Mouse (Mus musculus): ENCODE results near the gene Cfap58.

Gene Cfap58

DNA sequence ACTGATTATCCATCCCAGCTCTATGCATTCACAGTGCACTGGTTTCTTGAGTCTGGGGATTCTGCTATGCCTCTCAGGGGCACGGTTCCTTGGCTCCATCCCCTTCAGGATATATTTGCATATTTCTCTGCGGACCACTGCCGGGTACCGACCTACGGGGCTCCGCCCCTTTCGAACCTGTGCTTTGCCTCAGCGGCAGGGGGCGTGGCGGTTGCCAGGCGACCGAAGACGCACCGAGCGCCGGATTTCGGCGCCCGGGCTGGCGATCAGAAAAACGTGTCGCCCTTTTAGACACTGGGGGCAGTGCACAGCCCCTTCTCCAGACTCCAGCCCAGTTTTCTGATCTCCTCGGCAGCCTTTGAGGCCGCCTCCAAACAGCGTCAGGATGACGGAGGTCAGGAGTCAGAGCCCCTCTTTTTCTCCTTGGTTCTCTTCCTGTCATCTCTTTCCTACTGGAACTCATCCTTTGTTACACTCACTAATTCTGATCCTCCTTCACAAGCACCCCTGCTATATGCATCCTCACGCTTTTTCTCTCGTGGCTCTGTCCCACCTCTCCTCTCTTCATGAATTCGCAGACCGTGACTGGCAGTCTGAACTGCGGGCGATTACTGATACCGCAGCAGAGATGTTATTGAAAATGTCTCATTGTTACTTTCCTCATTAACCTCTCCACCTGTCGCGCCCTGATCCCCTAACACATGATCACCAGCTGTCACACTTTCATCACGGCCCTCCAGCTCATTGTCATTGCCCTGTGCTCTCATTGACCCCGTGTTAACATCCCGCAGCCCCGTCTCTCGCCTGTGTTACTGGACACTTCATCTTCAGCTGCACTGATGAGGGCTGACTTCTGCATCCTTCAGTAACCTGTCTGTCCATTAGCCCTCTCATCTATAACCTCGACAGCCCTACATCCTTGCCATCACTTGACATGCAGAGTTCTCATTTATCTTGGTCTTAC, at the start of gene Cfap58:
TSS of gene Cfap58 (plus strand) at position 233 of the 964 bp plus-strand sequence.
- DNase-seq (ENCODE audit: low read depth, low spot score): peak; percentile 86

DNA sequence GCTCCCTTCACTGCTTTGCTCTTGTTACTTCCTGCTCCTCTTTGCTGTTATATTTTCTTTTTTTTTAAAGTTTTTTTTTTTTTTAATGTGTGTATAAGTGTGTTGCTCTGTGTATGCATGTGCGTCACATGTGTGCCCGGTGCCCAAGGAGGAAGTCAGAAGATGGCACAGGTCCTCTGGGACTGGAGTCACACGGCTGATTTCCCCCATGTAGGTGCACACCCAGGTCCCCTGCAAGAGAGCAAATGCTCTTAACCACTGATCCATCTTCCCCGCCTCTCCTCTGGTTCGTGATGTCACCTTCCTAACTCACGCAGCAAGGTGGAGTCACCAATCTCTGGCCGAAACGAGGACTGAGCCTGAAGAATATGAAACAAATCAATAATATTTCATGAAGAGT, 49.4 kb upstream of the Cfap58 start:
- DNase-seq (ENCODE audit: low read depth, low spot score): no peak

DNA sequence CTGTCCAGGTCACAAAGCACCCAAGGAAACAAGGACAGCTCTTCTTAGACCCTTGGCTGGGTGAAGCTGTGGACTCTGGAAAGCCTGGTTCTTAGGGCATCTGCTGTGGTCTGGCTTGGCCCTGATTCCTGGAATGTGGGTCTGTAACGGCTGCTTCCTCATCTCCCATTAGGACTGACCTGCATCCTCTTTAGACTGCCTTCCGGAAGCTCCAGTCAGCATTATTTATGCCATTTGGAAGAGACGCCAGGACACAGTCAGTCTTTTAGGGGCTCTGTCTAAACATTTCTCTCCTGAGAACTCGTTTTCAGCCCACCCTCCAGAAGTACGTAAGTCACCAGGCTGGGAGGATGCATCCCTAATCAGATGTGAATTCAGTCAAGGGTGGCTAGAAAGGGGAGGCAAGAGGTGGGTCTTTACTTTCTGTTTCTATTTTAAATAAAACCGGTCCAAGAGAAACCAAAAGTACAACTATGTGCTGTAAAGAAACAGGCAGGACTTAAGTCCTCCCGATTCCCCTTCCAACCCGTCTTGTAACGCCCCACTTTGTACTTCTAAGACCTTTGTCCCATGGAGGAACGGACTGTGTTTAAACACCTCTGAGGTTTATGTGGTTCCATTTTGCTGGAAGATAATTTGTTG, 46.9 kb upstream of the Cfap58 start:
- no peak for DNase-seq (ENCODE audit: low read depth, low spot score)

DNA sequence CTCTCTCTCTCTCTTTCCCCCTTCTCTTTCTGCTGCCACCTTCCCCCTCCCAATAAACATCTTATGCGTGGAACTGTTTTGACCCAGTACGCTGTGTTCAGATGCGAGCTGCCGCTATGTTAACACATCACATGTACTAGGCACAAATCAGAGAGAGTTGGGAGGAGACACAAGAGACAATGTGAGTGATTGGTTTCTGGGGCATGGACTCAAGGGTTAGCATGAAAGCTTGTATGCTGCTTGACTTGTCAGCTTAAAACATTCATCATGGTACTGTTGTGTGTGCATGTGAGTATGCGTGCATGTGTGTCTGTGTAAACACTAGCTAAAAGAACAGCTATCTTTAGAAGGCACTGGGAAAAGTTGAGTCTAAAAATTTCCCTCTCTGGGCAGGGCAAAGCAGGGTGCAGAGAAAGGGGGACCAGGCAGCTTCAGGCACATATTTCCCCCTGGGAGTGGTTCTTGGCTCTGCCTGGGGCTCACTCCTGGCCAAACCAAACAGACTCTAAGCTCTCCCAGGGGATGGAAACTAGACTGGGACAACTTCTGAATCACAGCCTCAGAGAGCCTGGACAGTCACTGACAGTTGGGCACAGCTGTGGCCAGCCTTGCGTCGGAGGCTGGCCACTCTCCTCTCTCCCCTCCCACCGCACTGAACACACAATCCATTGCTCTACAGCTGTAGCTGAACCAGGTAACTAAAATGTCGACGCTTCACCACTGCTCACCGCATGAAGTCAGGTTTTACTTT, 45.7 kb upstream of the Cfap58 start:
- no peak for DNase-seq (ENCODE audit: low read depth, low spot score)

DNA sequence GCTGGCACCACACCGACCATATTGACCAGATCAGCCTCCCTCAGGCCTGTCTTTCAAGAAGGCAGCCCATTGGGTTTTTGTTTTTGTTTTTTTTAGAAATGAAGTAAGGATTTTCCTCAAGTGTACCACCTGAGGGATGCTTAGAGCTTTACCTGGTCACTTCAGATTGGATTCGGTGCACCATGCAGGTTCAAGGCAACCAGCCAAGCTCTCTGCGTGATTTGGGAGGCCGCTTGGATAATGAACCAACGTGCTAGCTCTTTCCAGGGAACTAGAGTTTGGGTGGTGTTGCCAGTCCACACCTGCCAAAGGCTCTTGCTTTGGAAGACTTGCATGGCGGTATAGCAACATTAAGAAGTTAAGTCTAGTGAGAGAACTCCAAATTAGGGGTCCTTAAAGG, 44.4 kb upstream of the Cfap58 start:
- DNase-seq (ENCODE audit: low read depth, low spot score): no peak

DNA sequence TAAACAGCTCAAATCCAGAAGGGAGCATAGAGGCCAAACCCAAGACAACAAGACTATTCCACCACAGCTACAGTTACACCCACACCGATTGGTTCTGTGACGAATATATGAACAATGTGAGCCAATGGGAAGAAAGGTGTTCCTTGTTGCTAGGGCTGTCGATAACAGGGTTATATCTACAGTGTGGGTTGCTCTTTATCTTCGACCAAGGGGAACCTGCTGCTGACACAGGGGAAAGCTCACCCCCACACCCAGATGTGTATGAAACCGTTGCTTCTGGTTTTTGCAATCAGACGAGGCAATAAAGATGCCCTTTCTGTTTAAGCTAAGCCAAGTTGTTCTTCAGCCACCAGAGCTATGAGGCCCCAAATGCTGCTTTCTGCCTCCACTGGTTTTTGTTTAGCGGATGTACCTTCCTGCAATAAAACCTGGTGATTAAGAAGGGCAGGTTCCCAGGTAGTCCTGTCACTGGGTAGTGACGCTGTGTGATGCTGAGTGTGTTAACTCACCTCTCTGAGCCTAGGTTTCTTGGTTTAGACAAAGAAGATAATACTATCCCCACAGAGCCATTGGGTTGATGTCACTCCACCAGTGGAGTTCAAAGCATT, 38.9 kb upstream of the Cfap58 start:
- no peak for DNase-seq (ENCODE audit: low read depth, low spot score)

DNA sequence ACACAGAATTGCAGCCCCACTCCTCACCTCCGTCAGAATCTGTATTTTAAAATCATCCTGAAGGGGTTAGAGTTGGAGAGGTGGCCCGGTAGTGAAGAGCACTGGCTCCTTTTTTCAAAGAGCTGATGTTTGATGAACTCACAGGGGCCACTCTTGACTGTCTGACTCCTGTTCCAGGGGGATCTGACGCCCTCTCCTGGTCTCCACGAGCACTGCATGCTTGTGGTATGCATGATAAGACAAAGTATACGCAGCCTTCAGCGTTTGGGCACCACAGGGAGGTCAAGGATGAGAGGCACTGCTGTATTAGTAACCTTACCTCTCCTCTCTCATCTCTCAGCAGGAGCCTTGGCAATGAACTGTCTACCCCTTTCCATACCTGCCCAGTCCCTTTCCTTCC, 37.5 kb upstream of the Cfap58 start:
- no peak for DNase-seq (ENCODE audit: low read depth, low spot score)

DNA sequence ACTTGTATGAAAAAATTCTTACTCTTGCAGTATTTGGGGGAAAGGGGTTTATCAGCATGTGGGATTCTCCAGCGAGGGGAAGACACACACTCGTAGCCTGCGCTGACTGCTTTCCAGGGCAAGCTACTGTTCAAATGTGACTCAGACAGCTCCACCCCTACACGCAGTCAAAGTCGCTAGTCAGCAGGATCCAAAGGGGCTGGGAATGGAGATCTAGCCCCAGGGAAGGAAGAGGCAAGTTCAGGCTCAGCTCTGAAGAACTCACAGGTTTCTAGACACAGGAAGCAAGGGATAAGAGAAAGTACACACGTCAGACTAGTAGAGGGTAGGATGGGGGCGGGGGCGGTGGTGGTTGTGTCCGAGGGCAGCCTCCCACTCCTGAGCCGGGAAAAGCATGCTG, 36.9 kb upstream of the Cfap58 start:
- DNase-seq (ENCODE audit: low read depth, low spot score): no peak

DNA sequence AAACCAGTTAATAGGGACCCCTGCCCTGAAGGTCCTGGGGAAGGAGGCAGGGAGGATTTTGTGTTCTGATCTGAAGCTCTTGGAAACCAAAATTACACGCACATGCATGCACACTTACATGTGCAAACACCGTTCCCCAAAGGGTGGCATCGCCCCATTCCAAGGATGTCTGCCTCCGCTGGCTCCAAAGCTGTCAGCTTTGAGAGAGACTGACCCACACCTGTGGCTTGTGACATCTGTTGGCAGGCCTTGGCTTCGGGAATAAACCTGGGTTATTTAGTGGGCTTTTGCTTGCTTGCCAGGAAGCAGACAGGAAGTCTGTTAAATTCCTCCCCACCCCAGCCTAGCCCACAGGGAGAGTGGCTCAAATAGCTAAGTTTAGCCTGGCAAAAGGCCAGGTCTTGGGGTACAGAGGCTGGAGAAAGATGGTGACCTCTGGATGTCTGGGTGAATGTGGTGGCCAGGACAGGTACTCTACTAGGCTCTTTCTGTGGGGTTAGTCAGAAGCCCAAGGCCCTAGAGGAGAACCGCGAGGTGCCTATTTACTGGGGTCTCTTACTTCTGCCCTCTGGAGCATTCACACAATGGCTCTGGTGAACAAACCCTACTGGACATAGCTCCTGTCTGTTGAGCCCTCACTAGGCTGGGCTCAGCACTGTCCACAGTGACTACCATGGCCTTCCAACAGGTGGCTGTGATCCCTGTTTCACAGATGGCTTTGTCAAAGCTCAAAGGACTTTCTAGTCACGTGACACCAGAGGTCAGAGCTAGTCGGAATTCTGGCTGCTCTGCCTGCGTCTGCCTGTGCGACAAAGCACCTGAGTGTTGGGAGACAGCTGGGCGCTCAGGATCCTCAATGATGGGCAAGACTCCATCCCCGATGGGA, 34.9 kb upstream of the Cfap58 start:
- DNase-seq (ENCODE audit: low read depth, low spot score): peak; percentile 50

DNA sequence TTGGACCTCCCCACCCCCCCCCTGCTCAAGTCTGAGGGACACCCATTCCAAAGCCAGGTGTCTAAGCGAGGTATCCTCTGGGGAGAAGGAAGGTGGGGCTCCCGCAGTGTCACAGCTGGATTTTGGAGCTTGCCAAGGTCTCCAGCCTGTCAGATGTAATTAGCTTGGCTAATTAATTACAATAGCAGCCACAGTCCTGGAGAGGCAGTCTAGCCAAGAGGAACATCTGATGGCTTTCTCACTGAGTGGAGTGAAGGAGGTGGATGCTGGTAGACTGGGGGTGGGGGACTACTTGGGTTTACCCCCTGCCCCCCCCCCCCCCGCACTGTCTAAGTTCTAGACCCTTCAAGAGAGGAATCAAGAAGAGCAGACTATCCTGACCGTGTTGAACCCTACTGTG, 33.8 kb upstream of the Cfap58 start:
- DNase-seq (ENCODE audit: low read depth, low spot score): no peak

DNA sequence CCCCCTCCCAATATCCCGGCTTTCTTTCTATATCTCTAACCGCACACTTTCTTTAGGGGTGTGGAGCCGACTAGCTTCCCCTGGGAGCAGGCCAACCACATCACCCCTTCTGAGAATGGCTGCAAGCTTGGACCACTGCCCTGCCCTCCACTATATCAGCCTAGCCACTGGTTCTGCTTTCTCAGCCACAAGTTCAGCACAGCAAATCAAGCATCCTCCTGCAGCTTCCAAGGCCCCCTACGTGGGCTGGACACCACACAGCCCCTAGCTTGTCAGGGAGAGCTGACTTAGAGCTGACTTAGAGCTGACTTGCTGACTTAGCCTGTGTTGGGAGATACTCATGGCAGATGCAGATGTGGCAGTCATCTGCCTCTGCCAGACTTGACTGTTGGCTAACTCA, 32.4 kb upstream of the Cfap58 start:
- DNase-seq (ENCODE audit: low read depth, low spot score): no peak

DNA sequence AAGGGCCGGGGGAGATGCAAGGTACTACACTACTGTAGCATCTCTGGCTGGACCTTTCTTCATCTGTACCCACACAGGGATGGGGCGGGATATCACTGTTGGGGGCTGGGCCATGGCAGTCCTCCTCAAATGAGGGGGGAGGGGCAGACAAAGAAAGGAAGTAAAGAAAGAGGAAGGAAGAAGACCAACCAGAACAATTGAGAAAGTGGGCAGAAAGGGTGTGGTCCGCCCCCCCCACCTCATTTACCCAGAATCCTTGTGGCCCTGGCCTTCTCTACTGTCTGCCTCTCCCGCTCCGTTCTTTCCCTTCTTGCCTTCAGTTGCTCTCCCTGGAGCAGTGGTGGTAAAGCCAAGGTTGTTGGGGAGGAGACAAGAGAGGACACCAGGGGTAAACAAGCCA, 31.9 kb upstream of the Cfap58 start:
- no peak for DNase-seq (ENCODE audit: low read depth, low spot score)

DNA sequence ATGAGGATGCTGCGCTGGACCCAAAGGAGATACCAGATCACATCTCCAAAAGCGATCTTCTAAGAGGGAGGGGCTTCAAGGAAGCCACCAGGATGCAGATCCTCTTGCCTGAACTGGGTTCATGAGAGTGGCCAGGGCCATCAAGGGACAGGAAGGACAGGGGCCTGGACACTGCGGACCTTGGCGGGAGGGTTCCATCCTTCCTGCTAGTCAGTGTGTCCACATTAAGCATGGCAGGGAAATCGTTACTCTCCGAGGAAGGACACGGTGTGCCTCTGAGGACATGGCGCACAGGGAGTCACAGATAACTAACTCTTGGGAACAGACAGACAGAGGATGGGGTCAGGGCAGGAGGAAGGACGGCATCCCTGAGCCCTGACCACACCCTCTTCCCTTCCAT, 29.9 kb upstream of the Cfap58 start:
- DNase-seq (ENCODE audit: low read depth, low spot score): no peak

DNA sequence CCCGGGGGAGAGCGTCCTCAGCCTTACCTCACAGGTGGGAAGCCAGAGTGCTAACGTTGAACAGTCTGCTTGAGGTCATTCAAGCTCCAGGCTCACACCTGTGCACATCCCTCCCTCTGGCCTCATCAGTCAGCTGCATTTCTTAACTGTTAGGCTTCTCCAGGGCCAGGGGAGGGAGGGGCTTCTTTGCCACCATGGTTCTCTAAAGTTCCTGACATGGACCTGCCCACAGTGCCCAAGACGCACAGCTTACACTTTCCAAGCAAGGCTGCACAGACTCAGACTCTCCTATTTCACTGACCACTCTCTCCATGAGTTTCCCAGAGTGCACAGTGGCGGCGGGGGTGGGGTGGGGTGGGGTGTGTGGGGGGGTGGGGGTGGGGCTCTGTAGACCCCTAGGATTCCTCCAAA, 28.5 kb upstream of the Cfap58 start:
- DNase-seq (ENCODE audit: low read depth, low spot score): no peak

DNA sequence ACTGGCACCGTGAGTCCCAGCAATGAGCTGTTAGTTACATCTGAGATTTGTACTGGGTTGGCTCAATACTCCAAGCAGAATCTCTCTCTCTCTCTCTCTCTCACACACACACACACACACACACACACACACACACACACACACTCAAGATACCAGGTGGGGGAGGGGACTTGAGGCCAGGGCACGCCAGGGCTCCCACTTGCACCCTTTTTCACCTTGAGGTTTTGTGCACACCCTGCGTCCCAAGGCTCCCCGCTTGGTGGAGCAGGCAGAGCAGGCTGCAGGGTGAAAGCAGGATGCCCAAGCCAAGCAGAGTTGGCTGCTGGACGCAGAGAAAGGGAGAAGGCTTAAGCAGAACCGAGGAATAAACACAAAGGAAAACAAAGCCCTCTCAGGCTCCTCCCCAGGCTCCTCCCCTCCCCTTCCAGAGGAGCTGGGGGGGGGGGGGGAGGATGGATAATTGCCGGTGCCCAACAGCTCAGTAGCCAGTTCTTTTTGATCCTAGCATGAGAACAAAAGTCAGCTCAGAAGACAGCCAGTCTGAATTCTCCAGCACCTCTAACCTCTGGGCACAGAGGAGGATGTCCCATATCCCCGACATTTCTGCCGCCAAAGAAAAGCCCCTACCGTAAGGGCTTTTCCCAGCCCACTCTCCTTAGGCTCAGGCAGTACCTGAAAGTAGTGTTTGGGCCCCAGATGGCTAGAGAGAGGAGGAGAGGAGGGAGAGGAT, 27.9 kb upstream of the Cfap58 start:
- no peak for DNase-seq (ENCODE audit: low read depth, low spot score)

DNA sequence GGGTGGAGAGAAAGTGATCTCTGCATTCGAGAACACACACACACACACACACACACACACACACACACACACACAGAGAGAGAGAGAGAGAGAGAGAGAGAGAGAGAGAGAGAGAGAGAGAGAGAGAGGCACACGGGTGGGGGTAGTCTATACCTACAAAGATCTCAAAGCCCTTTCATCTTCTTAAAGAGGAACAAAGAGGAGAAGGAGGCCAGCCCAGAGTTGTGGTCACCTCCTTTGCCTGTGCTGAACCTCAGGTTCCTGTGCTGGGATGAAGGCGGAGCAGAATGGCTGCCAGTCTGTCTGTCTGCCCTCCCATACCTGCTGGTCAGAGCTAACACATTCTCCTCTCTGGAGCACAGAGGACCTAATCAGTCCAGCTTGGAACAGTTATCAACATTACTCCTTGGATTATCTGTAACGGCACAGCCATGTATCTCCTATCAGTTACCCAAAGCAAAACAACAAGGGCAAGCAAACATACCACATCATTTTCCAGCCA, 27.3 kb upstream of the Cfap58 start:
- DNase-seq (ENCODE audit: low read depth, low spot score): no peak

DNA sequence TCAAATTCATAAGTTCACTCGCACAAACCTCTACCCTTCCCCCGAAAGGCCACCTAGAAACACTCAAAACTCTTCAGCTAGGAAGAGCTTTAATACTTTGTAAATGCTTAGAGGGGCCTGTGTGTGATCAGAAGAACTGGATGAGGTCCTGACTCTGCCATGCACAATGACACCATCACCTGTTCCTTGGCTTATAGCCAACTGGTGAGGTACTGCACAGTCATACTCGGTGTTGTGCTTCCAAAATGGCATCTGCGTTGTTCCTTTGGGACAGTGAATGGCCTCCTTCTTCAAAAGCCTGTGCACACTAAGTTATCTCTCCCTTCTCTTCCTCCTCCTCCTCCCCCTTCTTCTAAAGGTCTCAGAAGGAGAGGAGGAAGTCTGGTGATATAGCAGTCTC, 26.7 kb upstream of the Cfap58 start:
- no peak for DNase-seq (ENCODE audit: low read depth, low spot score)

DNA sequence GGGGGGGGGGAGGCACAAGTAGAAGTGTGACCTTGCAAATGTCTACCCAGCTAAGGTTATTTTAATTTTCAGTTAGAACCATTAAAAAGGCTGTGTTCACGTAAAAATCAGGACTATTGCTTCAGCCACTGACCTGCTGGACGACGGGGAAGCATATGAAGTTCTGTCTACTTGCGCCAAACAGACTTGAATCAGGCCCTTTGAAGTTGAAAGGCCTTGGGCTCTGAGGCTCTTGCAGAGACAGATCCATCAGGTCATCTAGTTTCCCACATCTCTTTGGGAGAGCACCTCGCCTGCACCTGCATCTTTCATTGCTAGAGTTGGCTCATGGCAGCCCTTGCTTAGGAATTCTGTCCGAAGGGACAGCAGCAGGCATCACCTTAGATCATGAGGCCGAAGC, 24.1 kb upstream of the Cfap58 start:
- no peak for DNase-seq (ENCODE audit: low read depth, low spot score)

DNA sequence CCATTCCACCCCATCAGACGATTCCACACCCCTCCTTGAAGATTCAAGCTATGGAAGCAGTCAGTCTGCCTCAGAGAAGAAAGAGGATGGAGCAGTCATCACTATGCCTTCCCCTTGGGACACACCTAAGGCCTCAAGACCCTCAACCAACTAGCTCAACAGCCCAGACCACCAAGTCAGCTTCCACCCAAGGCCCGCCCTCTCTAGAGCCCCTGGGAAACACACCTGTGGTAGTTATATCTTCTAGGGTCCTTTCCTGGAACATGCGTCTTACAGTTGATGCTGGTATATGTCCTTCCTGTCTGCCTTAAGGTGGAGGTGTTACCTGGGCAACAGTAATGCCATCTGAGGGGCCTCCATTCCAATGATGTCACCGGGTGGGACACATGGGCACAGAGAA, 23.3 kb upstream of the Cfap58 start:
- no peak for DNase-seq (ENCODE audit: low read depth, low spot score)

DNA sequence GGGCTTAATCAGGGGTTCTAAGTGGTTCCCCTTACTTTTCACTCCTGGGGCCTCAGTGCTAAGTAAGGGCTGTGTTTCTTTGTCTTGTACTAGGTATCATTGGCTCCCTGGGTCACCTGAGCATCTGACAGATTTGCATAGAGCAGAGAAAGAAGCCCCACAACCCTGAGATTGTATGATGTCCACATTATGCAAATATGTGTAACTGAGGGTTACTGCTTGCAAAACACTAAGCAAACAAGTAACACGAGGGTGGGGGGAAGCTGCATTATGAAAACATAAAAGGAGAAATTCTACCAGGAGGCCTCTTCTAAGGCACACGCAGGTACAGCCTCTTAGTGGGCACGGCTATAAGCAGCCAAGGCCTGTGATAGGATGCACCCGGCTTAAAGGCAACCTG, 22.2 kb upstream of the Cfap58 start:
- DNase-seq (ENCODE audit: low read depth, low spot score): no peak

All from mesoderm, embryonic 11.5 days (tissue).